Mouse (Mus musculus): ENCODE measurements at regions not wholly inside any gene's neighbourhood (a gene's known extent, or its start where the extent isn't known, plus 50 kb on each side); places are given as distances from the start of the nearest gene placed in this dataset.
A peak's percentile ranks its signal among the peaks of the same experiment; 100 is the strongest.

DNA sequence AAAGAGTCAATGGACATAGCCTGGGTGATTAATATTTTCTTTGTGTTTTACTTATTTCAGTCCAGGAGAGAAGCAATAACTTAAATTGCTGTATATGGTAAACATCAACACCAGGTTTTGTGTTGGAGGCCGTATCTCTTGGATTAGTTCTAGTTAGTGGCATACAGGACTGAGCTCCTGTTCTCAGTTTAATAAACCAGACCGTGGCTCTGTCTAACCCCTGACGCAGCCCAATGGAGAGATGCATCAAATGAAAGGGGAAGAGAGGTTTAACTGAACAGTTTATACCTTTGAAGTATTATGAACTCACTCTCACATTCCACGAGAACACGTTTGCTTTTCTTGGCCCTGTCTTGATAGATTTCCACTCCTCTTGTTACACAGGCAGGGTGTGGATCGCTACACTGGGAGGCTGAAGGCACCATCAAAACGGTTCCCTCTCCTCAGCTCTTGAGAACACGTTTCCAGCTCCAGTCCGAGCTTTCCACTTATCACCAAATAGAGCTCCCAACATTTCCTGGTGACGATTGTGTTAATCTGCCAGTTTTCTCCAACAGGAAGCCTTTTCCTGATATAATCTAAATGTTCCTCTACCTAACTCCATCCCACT, 54.0 kb upstream of the Cerkl start:
- peak; percentile 7 for DNase-seq (ENCODE audit: low read depth)

DNA sequence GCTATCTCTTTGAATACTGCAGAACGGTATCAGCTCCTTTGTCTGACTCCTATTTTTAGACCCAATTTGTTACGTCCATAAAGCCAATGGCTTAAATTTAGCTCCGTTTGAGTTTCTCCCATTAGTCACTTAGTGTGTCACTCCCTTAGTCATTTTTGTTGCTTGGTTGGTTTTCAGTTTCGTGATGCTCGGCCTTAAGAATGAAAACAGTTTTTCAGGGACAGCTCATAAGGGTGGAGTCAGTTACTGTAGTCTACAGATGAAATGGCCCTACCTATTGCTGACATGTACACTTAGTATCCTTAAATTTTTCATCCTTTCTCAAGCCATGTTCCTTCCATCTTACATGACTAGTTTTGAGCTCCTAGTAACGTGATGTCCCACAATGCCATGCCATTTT, 54.5 kb upstream of the Cerkl start:
- peak; percentile 24 for DNase-seq (ENCODE audit: low read depth)

DNA sequence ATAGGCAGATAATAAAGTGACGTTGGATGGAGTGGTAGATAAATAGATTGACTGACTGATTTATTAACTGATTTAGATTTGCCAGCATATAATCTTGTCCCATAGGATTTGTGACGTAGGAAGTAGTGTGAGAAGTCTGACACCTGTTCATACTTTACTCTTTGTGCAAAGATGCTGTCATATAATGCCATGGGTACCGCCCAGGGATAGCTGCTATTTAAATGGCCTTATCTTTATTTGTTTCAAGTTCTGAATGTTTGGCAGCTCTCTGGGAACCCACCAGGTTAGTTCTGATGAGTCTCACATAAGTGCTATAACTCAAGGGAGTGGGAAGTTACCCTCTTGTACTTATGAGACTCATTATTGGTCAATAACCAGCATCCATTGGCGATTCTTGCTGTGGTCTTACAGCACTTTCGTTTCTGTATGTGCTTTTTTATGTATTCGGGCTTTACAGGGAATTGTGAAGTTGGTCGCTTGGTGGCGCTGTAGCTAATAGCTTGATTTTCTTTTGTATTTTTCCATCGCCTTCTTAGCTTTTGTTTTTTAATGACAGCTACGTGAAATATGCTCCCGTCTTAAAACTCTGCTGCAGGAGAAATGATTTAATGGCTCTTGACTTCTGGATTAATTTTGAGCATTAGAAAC, 55.2 kb upstream of the Cerkl start:
- DNase-seq (ENCODE audit: low read depth): peak; percentile 78

DNA sequence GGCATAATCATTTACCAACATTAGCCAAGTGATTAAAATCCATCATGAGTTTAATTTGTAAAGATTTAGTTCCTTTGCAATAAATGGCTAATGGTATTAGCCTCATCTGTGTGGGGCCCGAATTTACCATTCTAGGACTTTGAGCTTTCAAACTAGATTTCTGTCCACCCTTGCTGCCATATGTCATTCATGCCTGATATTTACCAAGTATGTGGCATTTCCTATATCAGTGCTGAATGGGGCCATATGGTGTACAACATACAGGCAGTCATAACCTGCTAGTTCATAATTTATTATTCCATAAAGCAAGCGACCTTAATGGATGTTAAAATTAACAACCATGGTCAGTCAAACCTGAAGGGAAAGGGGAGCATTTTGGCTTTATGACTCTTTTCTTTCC, 55.8 kb upstream of the Cerkl start:
- DNase-seq (ENCODE audit: low read depth): no peak

DNA sequence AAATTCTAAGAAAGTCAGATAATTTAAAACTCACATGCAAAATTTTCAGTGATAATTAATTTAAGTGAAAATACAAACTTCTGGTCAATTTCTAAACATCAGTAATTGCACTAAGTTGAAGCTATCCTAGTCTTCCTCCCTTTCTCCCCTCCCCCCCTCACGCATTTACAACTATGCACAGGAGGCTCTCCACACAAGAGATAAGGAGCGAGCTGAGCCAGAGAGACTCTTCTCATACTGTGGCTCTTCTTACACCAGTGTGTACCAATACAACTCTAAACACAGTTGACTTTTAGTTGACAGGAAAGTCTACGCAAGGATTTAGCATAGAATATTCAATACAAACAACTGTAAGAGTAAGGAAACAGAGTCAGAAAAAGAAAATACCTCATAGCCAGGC, 57.1 kb upstream of the Cerkl start:
- DNase-seq (ENCODE audit: low read depth): no peak

DNA sequence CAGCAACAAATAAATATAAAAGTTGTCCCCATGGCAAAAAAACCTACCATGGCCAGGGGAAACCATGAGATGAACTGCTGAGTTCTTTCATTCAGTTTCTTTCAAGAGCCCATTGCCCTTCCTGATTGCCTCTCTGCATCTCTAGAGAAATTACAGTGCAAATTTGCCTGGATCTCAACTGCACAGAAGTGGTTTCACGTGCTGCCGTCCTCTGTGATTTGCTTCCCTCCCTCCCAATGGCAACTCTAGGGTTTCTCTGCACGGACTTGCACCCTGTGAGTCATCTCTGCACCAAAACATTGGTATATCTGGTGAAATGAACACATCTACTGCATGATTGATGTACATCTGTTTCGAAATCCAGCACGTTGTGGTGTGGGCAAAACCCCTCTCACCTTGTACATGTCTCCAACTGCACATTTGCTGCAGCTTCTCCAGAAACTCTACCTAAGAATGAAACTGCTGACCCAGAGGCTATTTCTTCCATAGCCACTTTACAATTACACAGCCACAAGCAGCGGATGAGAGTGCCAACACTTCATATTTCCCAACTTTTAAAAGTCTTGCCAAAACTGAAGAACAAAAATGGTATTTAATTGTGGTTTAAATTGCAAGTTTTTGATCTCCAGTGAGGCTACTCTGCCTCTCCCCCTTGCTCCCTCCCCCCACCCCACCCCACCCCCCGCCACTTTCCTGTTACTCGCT, 61.6 kb upstream of the Cerkl start:
- no peak for DNase-seq (ENCODE audit: low read depth)

DNA sequence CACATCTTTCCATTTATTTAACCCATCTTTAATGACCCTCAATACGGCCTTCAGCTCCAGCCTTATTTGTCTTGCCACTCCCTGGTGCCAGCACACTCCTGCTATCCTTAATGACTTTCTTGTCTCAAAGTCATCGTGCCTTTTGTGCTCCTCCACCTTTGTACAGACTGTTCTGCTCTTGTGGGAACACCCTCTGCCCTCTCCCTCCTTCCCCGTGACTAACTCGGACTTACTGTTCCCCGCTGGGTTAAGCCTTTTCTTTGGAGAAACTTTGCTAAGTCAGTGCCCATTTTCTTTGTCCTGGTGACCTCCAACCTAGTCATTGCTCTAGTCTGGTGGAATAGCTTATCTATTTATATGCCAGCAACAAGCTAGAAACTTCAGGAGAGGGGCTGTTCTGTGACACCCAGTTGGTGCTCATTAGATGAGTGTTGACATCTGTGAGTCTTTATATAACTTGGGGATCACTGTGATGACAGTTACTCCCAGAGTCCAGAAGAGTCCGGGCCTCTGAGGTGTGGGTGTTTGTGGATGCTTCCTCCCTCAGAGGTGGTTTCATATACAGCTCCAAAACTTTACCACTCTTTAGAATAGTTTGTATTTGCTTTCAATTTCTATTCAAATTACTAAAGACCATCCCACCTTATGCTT, 63.3 kb upstream of the Cerkl start:
- DNase-seq (ENCODE audit: low read depth): no peak

DNA sequence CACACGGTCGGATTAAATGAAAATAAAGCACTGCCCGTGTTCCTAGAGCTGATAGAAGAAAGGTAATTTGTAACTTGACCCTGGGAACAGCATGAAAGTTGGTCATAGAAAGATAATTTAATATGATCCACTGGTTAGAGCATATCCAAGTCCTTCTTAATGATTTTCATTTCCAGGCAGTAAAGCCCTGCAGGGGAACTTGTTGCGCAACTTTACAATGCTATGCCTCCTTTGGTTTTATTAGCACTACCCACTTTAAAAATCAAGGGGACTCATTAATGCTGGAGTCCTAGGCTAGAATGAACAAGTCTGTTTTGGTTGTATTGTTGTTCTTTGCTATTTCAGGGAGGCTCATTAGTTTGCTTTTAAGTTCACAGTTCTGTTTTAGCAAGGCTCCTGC, 66.9 kb upstream of the Cerkl start:
- DNase-seq (ENCODE audit: low read depth): no peak

DNA sequence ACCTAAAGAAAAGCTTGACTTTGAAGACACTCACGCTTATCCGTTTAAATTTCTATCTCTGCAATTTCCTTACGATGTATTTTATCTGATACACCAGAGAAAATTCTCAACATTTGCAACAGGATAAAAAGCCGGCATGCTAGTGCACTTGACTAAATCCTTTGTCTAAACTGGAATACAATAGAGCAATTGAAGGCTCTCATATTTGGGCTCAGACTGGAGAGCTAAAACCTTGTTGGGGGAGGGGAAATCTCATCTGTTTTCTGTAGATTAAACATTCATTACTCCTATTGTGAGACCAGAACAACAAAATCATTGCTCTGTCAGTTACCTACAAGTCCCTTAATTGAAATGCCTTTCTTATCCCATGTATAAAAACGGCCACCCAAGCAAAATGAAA, 70.9 kb upstream of the Cerkl start:
- DNase-seq (ENCODE audit: low read depth): no peak

DNA sequence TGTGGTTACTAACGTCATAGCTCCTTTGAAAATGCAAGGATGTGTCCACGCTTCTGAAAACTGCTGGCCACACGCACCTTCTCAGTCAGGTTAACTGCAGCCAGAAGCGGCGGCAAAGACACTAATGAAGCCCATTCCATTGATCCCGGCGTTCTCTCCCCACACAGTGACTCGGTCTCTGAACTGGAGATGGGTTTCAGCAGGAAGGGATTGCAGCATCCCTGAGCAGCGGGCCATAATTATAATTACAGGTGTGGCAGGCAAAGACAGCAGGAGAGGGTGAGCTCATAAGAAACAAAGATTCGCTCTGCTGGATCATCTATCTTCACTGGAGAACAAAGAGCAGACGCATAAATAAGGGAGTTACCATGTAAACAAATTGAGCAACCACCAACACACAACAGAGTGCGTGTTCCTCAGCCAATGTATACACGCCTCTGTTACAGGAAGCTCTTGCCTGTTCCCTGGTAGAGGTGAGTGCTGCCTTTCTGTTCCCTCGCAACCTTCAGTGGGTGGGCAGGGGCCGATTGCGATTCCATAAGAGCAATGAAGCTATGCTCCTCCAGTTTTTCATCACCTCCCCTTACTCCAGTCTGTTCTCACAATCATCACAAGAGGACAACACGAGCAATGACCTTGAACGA, 71.9 kb upstream of the Cerkl start:
- no peak for DNase-seq (ENCODE audit: low read depth)

DNA sequence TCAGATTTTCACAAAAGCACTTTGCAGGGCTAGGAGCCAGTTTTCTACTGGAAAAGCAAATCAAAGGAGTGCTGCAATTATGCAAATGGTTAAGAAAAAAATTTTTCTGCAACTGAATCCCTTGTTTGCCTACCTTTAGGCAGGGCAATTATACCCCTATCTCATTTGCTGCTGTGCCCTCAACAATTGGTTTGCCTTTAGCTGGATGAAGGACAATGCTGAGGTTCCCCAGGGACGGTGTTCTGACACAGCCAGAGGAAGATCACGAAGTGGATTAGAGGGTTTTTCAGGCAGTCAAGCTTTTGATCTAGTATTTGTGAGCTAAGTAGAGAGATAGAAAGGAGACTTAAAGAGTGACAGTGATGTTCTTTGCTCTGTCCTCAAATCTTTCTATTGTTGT, 72.6 kb upstream of the Cerkl start:
- DNase-seq (ENCODE audit: low read depth): no peak

DNA sequence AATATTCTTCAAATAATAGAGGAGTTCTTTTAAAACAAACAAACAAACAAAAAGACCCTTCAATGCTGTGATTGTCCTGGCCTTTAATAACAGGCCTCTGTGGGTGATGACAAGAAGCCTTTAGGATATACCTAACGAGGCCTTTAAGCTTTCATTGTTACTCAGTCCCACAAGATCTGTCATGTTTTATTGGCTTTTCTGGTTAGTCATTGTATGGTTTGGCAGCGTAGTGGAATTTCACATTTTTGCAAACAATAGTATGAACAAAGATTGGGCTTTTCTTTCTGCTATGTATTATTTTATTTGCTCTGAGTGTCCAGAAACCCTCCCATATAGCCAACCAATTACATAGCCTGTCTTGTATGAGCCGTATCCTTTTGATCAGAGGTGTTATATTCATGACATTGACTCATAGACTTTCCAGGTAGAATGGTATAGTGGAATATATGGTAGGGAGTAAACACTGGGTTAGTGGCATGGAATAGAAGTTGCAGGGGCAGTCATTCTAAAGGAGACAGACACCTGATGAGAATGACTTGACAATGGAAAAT, 76.1 kb upstream of the Cerkl start:
- DNase-seq (ENCODE audit: low read depth): no peak

DNA sequence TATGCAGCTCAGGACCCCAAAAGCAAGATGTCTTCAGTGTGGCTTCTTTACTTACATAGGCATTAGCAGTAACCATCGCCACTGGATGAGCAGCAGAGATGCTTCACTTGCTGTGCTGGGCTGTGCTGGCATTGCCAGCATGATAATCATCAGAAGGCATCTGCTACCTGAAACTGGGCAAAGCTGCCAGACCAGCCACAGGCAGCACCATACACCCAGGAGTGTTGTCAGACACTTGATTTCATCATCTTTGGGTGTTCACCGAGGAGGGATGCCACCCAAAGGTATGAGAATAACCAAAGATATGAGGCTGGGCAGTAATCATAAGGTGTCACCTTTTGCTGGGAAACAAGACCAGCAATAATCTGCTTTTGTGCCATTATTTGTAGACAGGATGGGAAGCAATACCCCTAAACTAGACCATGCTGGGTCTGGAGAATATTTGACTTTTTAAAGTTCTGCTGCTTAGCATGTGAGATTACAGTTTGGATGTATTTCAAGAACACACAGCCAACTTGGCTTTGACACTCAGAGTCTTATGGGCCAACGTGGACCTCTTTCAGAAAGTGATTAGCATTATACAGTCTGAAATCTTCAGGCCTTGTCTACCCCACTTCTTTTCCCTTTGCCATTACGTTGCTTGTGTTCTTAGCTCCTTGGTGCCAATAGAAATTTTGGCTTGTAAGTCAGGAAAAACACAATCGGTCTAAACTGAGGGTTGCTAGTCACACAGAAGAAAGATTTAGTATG, 80.7 kb upstream of the Cerkl start:
- no peak for DNase-seq (ENCODE audit: low read depth)

DNA sequence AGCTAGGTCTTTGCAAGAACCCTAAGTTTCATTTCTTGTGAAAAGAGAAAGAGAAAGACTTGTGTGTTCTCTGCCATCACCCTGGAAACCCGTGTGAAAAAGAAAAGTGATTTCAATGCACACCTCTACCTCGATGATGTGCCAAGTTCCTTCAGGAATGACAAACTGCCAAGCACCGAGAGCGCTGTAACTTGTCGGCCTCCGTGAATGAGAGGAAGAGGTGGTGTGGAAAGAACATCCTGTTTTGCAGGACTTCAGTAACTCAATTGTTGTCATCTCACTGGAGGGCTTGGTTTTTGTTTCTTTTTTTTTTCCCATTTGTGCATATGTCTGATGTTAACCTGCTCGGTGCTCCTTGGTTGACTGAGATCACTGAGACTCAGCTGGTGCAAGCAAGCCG, 83.8 kb upstream of the Cerkl start:
- no peak for DNase-seq (ENCODE audit: low read depth)

DNA sequence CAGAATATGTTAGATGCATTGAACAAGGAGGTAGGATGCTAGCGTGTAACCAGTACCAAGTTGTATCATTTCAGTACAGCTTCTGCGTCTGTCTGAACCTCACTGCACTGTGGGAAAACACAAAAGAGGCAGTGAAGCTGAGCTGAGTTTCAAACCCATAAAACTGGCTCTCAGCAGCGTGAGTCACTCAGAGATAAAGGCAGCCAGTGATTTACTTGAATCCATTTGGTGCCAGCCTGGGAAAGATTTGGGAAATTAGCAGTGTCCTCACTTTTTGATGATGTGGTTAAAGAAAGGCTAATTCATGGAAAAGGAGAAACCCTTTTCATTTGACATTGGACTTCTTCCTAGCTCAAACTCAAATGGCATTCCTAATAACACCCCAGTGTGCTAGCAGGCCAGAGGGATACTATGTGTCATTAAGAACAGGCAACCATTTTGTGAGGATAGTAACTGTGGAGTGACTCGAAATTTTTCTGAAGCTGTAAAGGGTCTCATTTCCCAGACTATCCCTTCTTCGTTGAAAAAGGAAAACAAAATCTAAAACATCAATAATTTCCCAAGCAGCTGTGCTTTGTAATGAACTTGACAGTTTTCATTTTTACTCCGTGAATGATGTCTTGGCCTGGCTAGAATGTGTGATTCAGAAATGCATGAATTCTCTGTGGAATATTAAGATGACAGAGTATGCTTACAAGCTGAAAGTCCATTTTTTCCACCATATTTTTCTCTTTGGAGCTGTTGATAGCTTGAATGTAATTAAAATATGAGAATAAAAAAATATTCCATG, 85.8 kb upstream of the Cerkl start:
- no peak for DNase-seq (ENCODE audit: low read depth)

DNA sequence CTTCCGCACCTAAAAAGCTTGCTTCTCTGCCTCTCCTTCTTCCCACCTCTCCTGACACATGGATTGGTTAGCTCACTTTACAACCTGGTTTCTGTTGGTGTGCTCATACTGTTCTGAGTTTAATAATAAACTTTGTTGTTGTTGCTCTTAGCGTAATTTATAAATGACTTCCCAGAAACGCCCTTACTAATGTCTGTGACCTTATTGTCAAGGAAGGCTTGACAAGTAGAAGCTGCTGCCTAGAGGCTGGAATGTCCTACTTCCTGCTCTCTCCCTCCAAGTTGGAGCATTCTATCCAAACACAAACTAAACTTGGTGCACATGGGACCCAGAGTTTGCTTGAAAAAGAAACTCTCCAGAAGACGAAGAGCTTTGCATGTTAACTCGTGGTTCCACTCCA, 86.9 kb upstream of the Cerkl start:
- no peak for DNase-seq (ENCODE audit: low read depth)

DNA sequence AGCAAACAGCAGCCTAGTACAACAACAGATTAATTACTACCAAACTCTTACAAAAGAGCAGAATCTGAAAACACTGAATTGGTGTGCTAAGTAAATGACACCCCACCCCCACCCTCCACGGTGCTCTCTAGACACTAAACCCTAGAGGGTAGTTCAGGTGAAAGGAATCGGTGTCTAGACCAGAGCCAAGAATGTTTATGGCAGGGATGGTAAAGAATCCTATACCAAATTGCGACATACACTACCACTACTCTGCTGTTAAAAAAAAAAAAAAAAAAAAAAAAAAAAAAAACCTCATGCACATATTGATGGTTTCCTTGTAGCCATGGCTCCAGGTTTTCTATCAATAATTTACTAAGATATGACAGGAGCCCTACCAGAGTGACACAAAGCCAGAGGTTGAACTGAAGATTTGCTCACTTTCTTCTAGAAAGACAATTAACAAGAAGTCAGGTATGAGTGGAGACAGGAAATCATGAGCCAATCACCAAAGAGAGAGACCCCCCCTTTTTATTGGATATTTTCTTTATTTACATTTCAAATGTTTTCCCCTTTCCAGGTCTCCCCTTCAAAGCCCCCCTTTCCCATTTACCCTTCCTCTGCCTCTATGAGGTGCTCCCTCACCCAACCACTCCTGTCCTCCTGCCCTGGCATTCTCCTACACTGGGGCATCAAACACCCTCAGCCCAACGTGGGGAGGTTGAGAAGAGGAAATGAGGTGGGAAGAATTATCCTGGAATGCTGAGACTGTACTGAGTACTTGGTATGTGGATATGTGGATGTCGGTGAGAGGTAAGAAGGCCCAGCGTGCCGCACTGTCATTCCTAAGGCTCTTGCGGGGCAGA, 87.6 kb upstream of the Cerkl start:
- DNase-seq (ENCODE audit: low read depth): no peak

DNA sequence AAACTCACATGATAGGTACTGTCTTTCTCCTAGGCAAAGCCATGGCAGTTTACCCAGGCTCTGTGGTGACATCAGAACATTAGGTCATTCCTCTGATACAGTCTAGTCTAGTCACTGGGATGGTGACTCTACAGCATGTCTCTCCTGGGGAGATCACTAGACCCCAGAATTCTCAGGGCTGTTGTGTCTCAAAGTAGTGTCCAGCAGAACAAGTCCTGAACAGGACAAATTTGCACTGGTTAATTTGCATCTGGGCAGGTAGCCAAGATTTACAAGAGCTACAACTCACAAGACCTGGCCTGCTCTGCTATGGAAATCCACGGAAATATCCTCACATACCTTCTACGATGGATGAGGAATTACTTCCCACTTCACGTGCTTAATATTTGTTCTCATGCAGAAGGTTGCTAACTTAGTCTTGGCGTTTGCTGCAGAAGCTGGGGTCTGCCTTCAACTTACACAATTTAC, 88.2 kb upstream of the Cerkl start:
- no peak for DNase-seq (ENCODE audit: low read depth)

DNA sequence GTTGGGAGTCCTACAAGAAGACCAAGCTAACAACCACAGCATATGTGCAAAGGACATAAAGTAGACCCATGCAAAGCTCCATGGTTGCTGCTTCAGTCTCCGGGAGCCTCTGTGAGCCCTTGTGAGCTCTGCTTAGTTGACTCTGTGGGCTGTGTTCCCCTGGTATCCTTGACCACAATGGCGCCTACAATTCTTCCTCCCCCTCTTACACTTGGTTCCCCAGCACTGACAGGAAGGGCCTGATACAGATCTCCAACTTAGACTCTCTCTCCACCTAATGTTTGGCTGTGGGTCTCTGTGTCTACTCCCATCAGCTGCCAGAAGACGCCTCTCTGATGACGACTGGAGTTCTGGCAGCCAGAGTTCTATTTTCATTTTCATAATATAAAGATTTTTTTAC, 88.9 kb upstream of the Itprid2 start:
- no peak for DNase-seq (ENCODE audit: low read depth)

DNA sequence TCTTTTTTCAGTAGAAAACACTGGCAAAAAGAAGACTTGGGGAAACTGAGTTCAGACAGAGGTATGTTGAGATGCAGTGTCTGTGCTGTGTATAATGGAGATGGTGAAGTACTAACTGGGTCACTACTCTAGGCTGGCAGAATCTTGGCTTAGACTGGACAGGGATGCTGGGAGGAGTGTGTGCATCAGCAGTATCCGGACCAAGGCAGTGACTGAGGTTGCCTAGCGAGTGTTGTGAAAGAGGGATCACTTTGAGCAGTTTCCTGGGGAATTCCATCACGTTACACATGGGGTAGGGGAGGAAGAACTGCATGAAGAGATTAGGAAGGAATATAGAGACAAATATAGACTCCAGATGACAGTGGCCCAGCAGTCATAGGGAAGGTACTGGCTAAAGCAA, 87.9 kb upstream of the Itprid2 start:
- no peak for DNase-seq (ENCODE audit: low read depth)

Measured in fibroblast of lung, adult 2 months (primary cell).